Mouse (Mus musculus) CH12.LX (cell line): Measurements from ENCODE around the gene Stat5b. TPM values are rescaled to one million over a fixed set of nuclear protein-coding genes. Genes with fewer than 3 reads are reported as not detected.

Experiments used
- DNase-seq: peaks from one replicate; pipeline ENCODE4 v3.0.0-alpha.2; 2013; ENCODE audit errors: extremely low read depth
- H3K27ac ChIP-seq: 2 replicates; pipeline ENCODE4 v1.5.1; 2012; ENCODE audit warnings: low read depth, mild to moderate bottlenecking, control low read depth, moderate library complexity; ENCODE audit not compliant: insufficient read depth
- H3K27me3 ChIP-seq: replicated peaks from 2 replicates; pipeline ENCODE3; 2012; ENCODE audit warnings: inconsistent platforms
- H3K36me3 ChIP-seq, 2 experiments: replicated peaks in 1 of 2; 2 replicates each; pipeline versions ENCODE3 to v1.6.1; 2012; ENCODE audit warnings: inconsistent platforms in 1 of 2, low read length in 1 of 2, mild to moderate bottlenecking in 1 of 2, mixed read lengths in 1 of 2, moderate library complexity in 1 of 2; ENCODE audit not compliant: control insufficient read depth in 1 of 2, insufficient read depth in 1 of 2
- H3K4me1 ChIP-seq, 2 experiments: 2 replicates each; pipeline ENCODE4 v1.6.1; 2012; ENCODE audit warnings: inconsistent platforms in 1 of 2, moderate library complexity in 1 of 2; ENCODE audit not compliant: insufficient read depth in 2 of 2, control insufficient read depth in 1 of 2
- H3K4me2 ChIP-seq: 2 replicates; pipeline ENCODE4 v1.6.1; 2012; ENCODE audit warnings: low read depth, mild to moderate bottlenecking, control low read depth; ENCODE audit not compliant: poor library complexity, insufficient read depth, severe bottlenecking
- H3K4me3 ChIP-seq, 3 experiments: fragments of 150-350 bp in 1 of 3; sonication (generic) in 1 of 3; replicated peaks in 1 of 3; 2 replicates each; pipeline versions ENCODE3 to v1.5.1; 2011 to 2012; ENCODE audit warnings: low read depth in 2 of 3, low read length in 2 of 3, mild to moderate bottlenecking in 2 of 3, moderate library complexity in 2 of 3, control low read depth in 1 of 3, improper control_type of control experiment in 1 of 3, inconsistent platforms in 1 of 3, mixed read lengths in 1 of 3; ENCODE audit not compliant: poor library complexity in 1 of 3
- H3K79me2 ChIP-seq: replicated peaks from 2 replicates; pipeline ENCODE4 v1.6.1; 2012; ENCODE audit warnings: mild to moderate bottlenecking, moderate library complexity; ENCODE audit not compliant: control insufficient read depth, poor library complexity, insufficient read depth, severe bottlenecking; ENCODE audit errors: extremely low read depth
- H3K9ac ChIP-seq: 2 replicates; pipeline ENCODE4 v1.6.1; 2012; ENCODE audit warnings: low read depth, mild to moderate bottlenecking, control low read depth, moderate library complexity; ENCODE audit not compliant: insufficient read depth
- H3K9me3 ChIP-seq: replicated peaks from 2 replicates; pipeline ENCODE3; 2012; ENCODE audit warnings: low read length, inconsistent platforms, mixed read lengths
- BHLHE40 ChIP-seq: IDR thresholded peaks from 2 replicates; pipeline ENCODE4 v1.6.1; 2011; ENCODE audit warnings: mild to moderate bottlenecking, low read depth, low read length, improper control_type of control experiment
- CHD1 ChIP-seq: IDR thresholded peaks from 2 replicates; pipeline ENCODE4 v1.6.1; 2012; ENCODE audit warnings: low read depth, low read length, improper control_type of control experiment, inconsistent platforms
- CHD2 ChIP-seq: IDR thresholded peaks from 2 replicates; pipeline ENCODE4 v1.6.1; 2011; ENCODE audit warnings: low read length, improper control_type of control experiment
- CTCF ChIP-seq, 2 experiments: IDR thresholded peaks in 1 of 2; conservative IDR thresholded peaks in 1 of 2; 2 replicates each; pipeline ENCODE4 v1.5.1; 2011 to 2012; ENCODE audit warnings: low read depth in 2 of 2, low read length in 2 of 2, improper control_type of control experiment in 1 of 2, inconsistent platforms in 1 of 2, mild to moderate bottlenecking in 1 of 2, moderate library complexity in 1 of 2
- E2F4 ChIP-seq: IDR thresholded peaks from 2 replicates; pipeline ENCODE4 v1.6.1; 2011; ENCODE audit warnings: low read depth, low read length, improper control_type of control experiment; ENCODE audit not compliant: insufficient replicate concordance
- ELF1 ChIP-seq: IDR thresholded peaks from 2 replicates; pipeline ENCODE4 v1.6.1; 2014; ENCODE audit warnings: low read depth, mild to moderate bottlenecking, inconsistent platforms, low read length, improper control_type of control experiment
- GABPA ChIP-seq: IDR thresholded peaks from 2 replicates; pipeline ENCODE4 v1.6.1; 2012; ENCODE audit warnings: low read depth, low read length, improper control_type of control experiment, inconsistent platforms; ENCODE audit not compliant: insufficient replicate concordance
- IRF4 ChIP-seq: IDR thresholded peaks from 2 replicates; pipeline ENCODE4 v1.6.1; 2014; ENCODE audit warnings: low read depth, mild to moderate bottlenecking, inconsistent platforms, low read length, improper control_type of control experiment
- JUN ChIP-seq: IDR thresholded peaks from 2 replicates; pipeline ENCODE4 v1.6.1; 2011; ENCODE audit warnings: low read depth, mild to moderate bottlenecking, low read length, improper control_type of control experiment, moderate library complexity; ENCODE audit not compliant: insufficient read depth
- JUND ChIP-seq: conservative IDR thresholded peaks from 2 replicates; pipeline ENCODE4 v1.6.1; 2011; ENCODE audit warnings: low read depth, low read length, improper control_type of control experiment
- MAFK ChIP-seq: IDR thresholded peaks from 2 replicates; pipeline ENCODE4 v1.6.1; 2011; ENCODE audit warnings: low read length, improper control_type of control experiment; ENCODE audit not compliant: insufficient replicate concordance
- MAZ ChIP-seq: IDR thresholded peaks from 2 replicates; pipeline ENCODE4 v1.6.1; 2012; ENCODE audit warnings: low read depth, mild to moderate bottlenecking, inconsistent platforms, low read length, improper control_type of control experiment, moderate library complexity
- MEF2A ChIP-seq: IDR thresholded peaks from 2 replicates; pipeline ENCODE4 v1.6.1; 2014; ENCODE audit warnings: low read depth, mild to moderate bottlenecking, inconsistent platforms, low read length, improper control_type of control experiment, borderline replicate concordance
- MXI1 ChIP-seq: IDR thresholded peaks from 2 replicates; pipeline ENCODE4 v1.6.1; 2011; ENCODE audit warnings: mild to moderate bottlenecking, low read depth, low read length, improper control_type of control experiment
- MYC ChIP-seq: IDR thresholded peaks from 2 replicates; pipeline ENCODE4 v1.6.1; 2011; ENCODE audit warnings: low read depth, mild to moderate bottlenecking, improper control_type of control experiment, low read length
- NELFE ChIP-seq: IDR thresholded peaks from 2 replicates; pipeline ENCODE4 v1.6.1; 2011; ENCODE audit warnings: low read depth, low read length, improper control_type of control experiment
- NRF1 ChIP-seq: IDR thresholded peaks from 2 replicates; pipeline ENCODE4 v1.6.1; 2014; ENCODE audit warnings: low read depth, mild to moderate bottlenecking, inconsistent platforms, low read length, improper control_type of control experiment, moderate library complexity
- PAX5 ChIP-seq: IDR thresholded peaks from 2 replicates; pipeline ENCODE4 v1.6.1; 2012; ENCODE audit warnings: low read length, inconsistent platforms, mixed read lengths
- POLR2A ChIP-seq: IDR thresholded peaks from 2 replicates; pipeline ENCODE4 v1.6.1; 2011; ENCODE audit warnings: low read depth, mild to moderate bottlenecking, improper control_type of control experiment, low read length
- POLR2AphosphoS2 ChIP-seq: IDR thresholded peaks from 2 replicates; pipeline ENCODE4 v1.6.1; 2011; ENCODE audit warnings: low read depth, low read length, improper control_type of control experiment
- RAD21 ChIP-seq: IDR thresholded peaks from 2 replicates; pipeline ENCODE4 v1.6.1; 2011; ENCODE audit warnings: low read depth, mild to moderate bottlenecking, low read length, improper control_type of control experiment, moderate library complexity
- RCOR1 ChIP-seq: conservative IDR thresholded peaks from 2 replicates; pipeline ENCODE4 v1.6.1; 2012; ENCODE audit warnings: low read depth, mild to moderate bottlenecking, inconsistent platforms, low read length, improper control_type of control experiment
- SMC3 ChIP-seq: IDR thresholded peaks from 2 replicates; pipeline ENCODE4 v1.6.1; 2011; ENCODE audit warnings: low read depth, low read length, improper control_type of control experiment
- TCF12 ChIP-seq: IDR thresholded peaks from 2 replicates; pipeline ENCODE4 v1.6.1; 2014; ENCODE audit warnings: low read depth, mild to moderate bottlenecking, inconsistent platforms, low read length, improper control_type of control experiment
- UBTF ChIP-seq: IDR thresholded peaks from 2 replicates; pipeline ENCODE4 v1.6.1; 2012; ENCODE audit warnings: low read depth, mild to moderate bottlenecking, inconsistent platforms, low read length, improper control_type of control experiment, moderate library complexity
- USF1 ChIP-seq: IDR thresholded peaks from 2 replicates; pipeline ENCODE4 v1.6.1; 2014; ENCODE audit warnings: low read depth, mild to moderate bottlenecking, inconsistent platforms, low read length, improper control_type of control experiment
- USF2 ChIP-seq: conservative IDR thresholded peaks from 2 replicates; pipeline ENCODE4 v1.6.1; 2011; ENCODE audit warnings: low read depth, low read length, improper control_type of control experiment
- ZKSCAN1 ChIP-seq: IDR thresholded peaks from 2 replicates; pipeline ENCODE4 v1.6.1; 2012; ENCODE audit warnings: low read depth, inconsistent platforms, low read length, improper control_type of control experiment, borderline replicate concordance
- ZMIZ1 ChIP-seq: IDR thresholded peaks from 2 replicates; pipeline ENCODE4 v1.6.1; 2012; ENCODE audit warnings: low read depth, mild to moderate bottlenecking, inconsistent platforms, low read length, improper control_type of control experiment
- ZNF384 ChIP-seq: IDR thresholded peaks from 2 replicates; pipeline ENCODE4 v1.6.1; 2012; ENCODE audit warnings: low read depth, low read length, improper control_type of control experiment, inconsistent platforms
- dilution Hi-C: fragments of 300-500 bp; cut with MboI; formaldehyde crosslinking; loops from 2 replicates; pipeline ENCODE4 v1.14.3; 2020; ENCODE audit warnings: low sequenced_read_pairs; ENCODE audit not compliant: extremely low pct_unique_long_range_greater_than_20kb, extremely low pct_ligation_motif_present
- in situ Hi-C: fragments of 300-500 bp; cut with MboI; formaldehyde crosslinking; loops from 3 replicates; pipeline ENCODE4 v1.14.3; 2019; ENCODE audit warnings: low sequenced_read_pairs, low pct_ligation_motif_present, low pct_unique_long_range_greater_than_20kb, mixed read lengths
- polyA plus RNA-seq: library from polyadenylated mRNA; unstranded; fragments of >175 nt; gene quantifications from 2 replicates; pipeline ENCODE4 v1.2.1, GENCODE M21; 2012; ENCODE audit warnings: low read depth; ENCODE audit not compliant: insufficient read length
- total RNA-seq, 2 experiments: library from RNA; depleted of rRNA; stranded (reverse); fragments of 300-350 nt in 1 of 2; fragments of >200 nt in 1 of 2; gene quantifications; 2 replicates each; pipeline ENCODE4 v1.2.3; 2012 to 2014

Stat5b gene
- total and polyA plus RNA-seq, 3 experiments = 11.4 to 24.4 (median 14.0) TPM

- Histone ChIP-seq H3K27ac (peak overlapping the region; percentile 8; the same call in 1 of the 2 replicates), H3K9ac (peak overlapping the region; percentile 20; the same call in 1 of the 2 replicates), H3K4me3 (peak overlapping the region; percentile 46 to 61 (median 53)), H3K9me3 (no peaks in the 10 kb centered on the region), H3K4me2 (peak overlapping the region; percentile 86), H3K36me3 (peaks cover 9 to 27% of the 10 kb centered on the region in 2 experiments), H3K27me3 (peaks cover 12% of the 10 kb centered on the region), H3K79me2 (no peaks in the 10 kb centered on the region), H3K4me1 (peaks cover 26 to 57% of the 10 kb centered on the region in 2 experiments)
- DNase-seq = no peak
- TF ChIP-seq CHD2 (no peak), MAZ (no peak), NRF1 (0 out of 2 replicates have a peak, but pooled peaks have one; percentile 14), JUND (no peak)
- dilution Hi-C loops (no loop called here), in situ Hi-C loops (no loop called here)
These were observed 91.6 kb downstream of the Stat5b start for GRCm38 (mm10) chr11:100758707-100759610.

GRCm38 (mm10) chr11:100757566-100757965 lies 93.0 kb downstream of the Stat5b start:
- H3K4me2 ChIP-seq = peak overlapping the region; percentile 53
- H3K36me3 ChIP-seq = peaks cover 12 to 40% of the 10 kb centered on the region in 2 experiments
- no peaks in the 10 kb centered on the region for H3K79me2 ChIP-seq
- peak overlapping the region; percentile 91 for H3K27ac ChIP-seq
- H3K27me3 ChIP-seq = peaks cover 7% of the 10 kb centered on the region
- peaks cover 26 to 57% of the 10 kb centered on the region in 2 experiments for H3K4me1 ChIP-seq
- in situ Hi-C loops = no loop called here
- peak; percentile 91 for DNase-seq
- no peak overlapping the region for H3K4me3 ChIP-seq
- peak overlapping the region; percentile 31; the same call in 1 of the 2 replicates for H3K9ac ChIP-seq
- H3K9me3 ChIP-seq = no peaks in the 10 kb centered on the region
- dilution Hi-C loops = no loop called here
- peak; percentile 62 for TF ChIP-seq MXI1
- no peak for TF ChIP-seq GABPA
- TF ChIP-seq POLR2AphosphoS2 = no peak
- no peak; the same call in 1 of the 2 replicates for TF ChIP-seq RAD21
- peak; percentile 25; the same call in 1 of the 2 replicates for TF ChIP-seq TCF12
- TF ChIP-seq ZNF384 = no peak
- TF ChIP-seq MAFK = no peak
- TF ChIP-seq ZMIZ1 = no peak
- TF ChIP-seq CHD1 = no peak
- peak; percentile 66 for TF ChIP-seq POLR2A
- no peak; the same call in 1 of the 2 replicates for TF ChIP-seq MYC
- TF ChIP-seq NELFE = no peak
- 0 out of 2 replicates have a peak, but pooled peaks have one; percentile 57 for TF ChIP-seq MEF2A
- no peak for TF ChIP-seq E2F4
- no peak for TF ChIP-seq PAX5
- no peak for TF ChIP-seq RCOR1
- peak; percentile 44; the same call in 1 of the 2 replicates for TF ChIP-seq IRF4
- TF ChIP-seq ZKSCAN1 = no peak
- peak; percentile 16; the same call in 1 of the 2 replicates for TF ChIP-seq SMC3
- no peak for TF ChIP-seq USF1
- TF ChIP-seq CTCF (conservative IDR thresholded peaks at IDR 0.05 in 1 of 2, IDR thresholded peaks at IDR 0.05 in 1 of 2; ENCODE audit: low read depth in 2 of 2, low read length in 2 of 2) = no peak
- TF ChIP-seq USF2 = no peak; the same call in 1 of the 2 replicates
- TF ChIP-seq JUN = no peak
- TF ChIP-seq UBTF = 0 out of 2 replicates have a peak, but pooled peaks have one; percentile 70
- no peak for TF ChIP-seq CHD2
- peak; percentile 72 for TF ChIP-seq ELF1
- TF ChIP-seq BHLHE40 = 0 out of 2 replicates have a peak, but pooled peaks have one; percentile 28
- no peak for TF ChIP-seq NRF1
